Mouse (Mus musculus) kidney, adult 2 months (tissue): ENCODE results near the gene Spata25.

ENCODE experiments used
- CTCF ChIP-seq: fragments of 200-500 bp; conservative IDR thresholded peaks from 2 replicates; pipeline ENCODE4 v1.5.1; 2011; ENCODE audit warnings: low read depth, mild to moderate bottlenecking, control low read depth, low read length, moderate library complexity, mixed read lengths; ENCODE audit not compliant: insufficient read depth, insufficient read length
- POLR2A ChIP-seq: fragments of 200-500 bp; IDR thresholded peaks from one replicate; pipeline ENCODE4 v1.6.1; 2011; ENCODE audit warnings: low read depth, low read length, control low read depth

DNA sequence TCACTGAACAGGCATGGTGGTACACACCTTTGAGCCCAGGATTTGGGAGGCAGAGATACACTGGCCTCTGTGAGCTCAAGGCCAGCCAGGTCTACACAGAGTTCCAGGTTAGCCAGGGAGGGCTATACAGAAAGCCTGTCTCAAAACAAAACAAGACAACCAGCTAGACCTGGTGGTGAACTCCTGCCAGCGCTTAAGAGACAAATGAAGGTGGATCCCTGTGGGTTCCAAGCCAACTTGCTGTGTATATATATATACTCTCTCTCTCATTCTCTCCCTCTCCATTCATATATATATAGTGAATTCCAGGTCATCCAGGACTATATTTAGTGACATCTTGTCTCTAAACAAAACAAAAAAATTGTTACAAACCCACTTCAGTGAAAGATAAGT lies 24.4 kb downstream of the Spata25 start:
- no peak for TF ChIP-seq CTCF
- no peak for TF ChIP-seq POLR2A
